Mouse (Mus musculus): ENCODE data around the gene Fcer1g.

GRCm38 (mm10) chr1:171221281-171222193 is 12.6 kb downstream of the Fcer1g start:
- no peak for TF ChIP-seq CTCF (IDR thresholded peaks at IDR 0.05; ENCODE audit: insufficient read depth, low read length)
- no peak for TF ChIP-seq POLR2A (IDR thresholded peaks at IDR 0.05; ENCODE audit: borderline replicate concordance, extremely low read depth, low read depth, low read length)
